Mouse (Mus musculus): ENCODE results near the gene Gm49373. TPM values are rescaled to one million over a fixed set of nuclear protein-coding genes. Genes with fewer than 3 reads are reported as not detected.
"Not testable (repeated sequence)": the region's sequence is repeated elsewhere in the genome, so short reads cannot be mapped to it uniquely, and the experiment has no call there.

The Gm49373 gene
- total RNA-seq, 2 experiments from 2014 or later: 1.1 to 1.3 TPM

DNA sequence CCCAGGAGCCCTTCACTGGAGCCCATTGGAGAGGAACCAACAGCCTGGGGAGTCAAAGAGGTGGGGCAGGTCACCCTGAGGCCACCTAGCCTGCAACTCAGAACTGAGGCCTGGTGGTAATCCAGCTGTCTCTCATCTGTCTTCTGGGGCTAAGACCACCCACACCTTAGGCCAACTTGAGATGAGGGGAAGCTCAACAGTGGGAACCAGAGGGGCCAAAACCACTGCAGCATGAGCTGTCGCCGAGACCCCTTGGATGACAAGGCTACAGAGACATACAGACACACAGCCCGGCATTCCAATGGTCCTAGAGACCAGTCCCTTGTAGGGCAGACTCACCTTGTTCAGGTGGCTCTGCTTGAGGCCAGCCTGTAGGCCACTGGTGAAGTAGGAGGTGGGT, 2.7 kb upstream of the Gm49373 start:
- DNase-seq (ENCODE audit: extremely low spot score in 1 of 2, low spot score in 1 of 2): no peak

DNA sequence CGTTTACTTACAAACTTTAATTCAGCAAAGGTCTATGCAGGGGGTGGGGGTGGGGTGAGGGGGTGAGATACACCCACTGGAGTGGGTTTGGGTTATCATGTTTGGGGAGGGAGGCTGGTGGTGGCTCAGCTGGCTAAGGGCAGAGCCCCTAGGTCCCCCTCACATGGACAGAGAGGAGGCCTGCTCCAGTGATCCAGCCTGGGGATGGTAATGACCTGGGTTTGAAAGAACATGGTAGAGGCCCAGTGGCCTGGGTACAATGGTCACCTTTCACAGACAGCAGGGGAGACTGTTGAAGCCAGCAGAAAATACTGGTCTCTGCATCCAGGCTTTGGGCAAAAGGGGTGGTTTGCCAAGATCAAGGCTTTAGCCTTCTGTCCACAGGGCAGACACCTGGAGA, 1.3 kb upstream of the Gm49373 start:
- no peak for DNase-seq (ENCODE audit: extremely low spot score in 1 of 2, low spot score in 1 of 2)

DNA sequence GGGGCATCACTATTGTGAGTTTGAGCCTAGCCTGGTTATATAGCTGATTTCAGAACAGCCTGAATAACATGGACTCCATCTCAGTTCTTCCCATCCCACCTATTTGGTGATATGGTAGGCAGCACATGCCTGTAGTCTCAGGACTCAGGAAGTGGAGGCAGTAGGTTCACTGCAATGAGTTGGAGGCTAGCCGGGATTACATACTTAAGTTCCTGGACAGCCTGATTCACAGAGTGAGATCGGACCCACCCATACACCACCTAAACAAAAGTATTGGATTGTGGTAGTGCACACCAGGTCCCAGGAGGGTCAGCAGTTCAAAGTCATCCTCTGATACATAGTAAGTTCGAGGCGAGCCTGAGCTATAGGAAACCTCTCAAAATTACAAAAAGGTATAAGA, 255 bp downstream of the Gm49373 start:
- DNase-seq (ENCODE audit: extremely low spot score in 1 of 2, low spot score in 1 of 2): no peak

DNA sequence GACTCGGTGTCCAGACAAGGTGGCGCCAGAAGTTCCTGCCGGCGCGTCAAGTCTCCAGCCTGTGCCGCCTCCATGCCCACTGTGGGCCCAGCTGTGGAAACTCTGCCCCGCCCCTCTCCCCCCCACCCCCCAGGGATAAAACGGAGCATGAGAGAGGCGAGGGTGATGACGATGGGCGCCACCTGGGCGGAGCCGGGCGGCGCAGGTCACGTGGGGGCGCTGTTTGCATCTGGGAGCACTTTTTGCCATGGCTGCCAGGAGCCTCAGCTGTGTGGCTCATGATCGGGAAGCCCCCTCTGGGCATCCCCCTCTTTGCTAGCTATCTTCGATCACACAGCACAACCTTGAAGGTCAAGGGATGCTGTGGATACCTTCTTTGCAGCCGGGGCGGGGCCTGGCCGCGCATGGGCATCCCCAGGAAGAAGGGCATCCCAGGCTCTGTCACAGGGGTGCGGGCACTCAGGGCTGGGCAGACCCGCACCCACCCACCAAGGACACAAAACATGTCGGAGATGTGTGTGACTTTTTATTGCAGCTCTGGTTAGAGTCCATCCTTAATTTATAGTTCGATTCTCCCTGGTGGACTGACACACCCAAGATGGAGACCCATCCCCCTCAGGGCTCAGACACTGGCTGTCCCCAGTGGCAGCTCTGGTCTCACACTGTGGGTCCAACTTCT, 5.8 kb downstream of the Gm49373 start, which contains the start of gene Zglp1:
TSS of gene Zglp1 (minus strand) at position 88 of the 679 bp plus-strand sequence.
- no peak for DNase-seq (ENCODE audit: extremely low spot score in 1 of 2, low spot score in 1 of 2)

DNA sequence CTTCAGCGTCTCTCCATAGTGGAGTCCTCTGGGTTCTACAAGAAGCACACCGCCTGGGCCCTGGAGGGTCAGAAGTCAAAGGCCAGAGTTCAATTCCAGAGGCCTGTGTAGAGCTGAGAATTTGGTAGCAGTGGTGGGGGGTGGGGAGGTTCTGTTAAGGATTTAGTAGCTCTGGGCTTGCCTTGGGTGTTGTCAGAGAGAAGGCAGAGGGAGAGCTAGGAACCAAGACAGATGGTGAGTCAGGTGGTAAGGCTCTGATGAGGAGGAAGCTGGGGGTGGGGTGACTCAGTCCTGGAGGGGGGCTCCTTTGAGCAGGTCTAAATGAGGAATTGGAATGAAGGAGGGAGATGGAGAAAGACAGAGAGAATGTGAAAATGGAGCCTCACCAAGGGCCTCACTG, 10.0 kb downstream of the Gm49373 start:
- no peak for DNase-seq (ENCODE audit: extremely low spot score in 1 of 2, low spot score in 1 of 2)

DNA sequence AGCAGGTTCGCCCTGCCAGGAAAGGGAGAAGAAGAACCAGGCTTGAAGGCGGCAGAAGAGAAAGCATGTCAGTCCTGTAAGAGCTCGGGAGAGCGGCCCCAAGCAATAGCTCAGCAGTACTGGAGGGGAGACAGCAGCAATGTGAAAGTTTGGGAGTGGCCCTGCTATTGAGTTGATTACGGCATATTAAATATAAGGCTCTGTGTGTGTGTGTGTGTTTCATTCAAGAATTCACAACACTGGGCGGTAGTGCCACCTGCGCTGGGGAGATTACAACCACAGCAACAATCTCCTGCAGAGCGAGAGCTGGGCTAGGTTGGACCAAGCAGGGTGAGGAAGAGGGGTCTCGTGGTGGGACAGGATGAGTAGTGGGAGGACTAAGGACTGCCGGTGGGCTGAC, 21.3 kb downstream of the Gm49373 start:
- no peak for DNase-seq (ENCODE audit: extremely low spot score in 1 of 2, low spot score in 1 of 2)

DNA sequence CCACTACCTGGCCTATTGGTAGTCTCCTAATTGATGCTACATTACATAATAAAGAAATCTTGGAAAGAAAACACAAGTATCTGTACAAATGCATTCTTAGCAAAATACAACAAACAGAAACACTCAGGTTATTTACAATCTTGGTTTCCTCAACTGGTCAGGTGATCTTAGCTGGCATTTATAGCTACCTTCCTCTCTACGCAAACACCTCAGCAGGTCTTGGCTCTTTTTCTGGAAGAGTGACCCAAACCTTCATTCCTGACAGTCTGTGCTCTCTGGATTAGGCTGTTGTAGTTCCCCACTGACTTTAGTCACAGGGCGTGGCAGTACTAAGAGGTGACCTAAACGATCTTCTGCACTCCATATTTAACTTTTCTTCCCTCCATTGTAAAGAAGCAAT, 27.7 kb downstream of the Gm49373 start:
- no peak for DNase-seq (ENCODE audit: extremely low spot score in 1 of 2, low spot score in 1 of 2)

DNA sequence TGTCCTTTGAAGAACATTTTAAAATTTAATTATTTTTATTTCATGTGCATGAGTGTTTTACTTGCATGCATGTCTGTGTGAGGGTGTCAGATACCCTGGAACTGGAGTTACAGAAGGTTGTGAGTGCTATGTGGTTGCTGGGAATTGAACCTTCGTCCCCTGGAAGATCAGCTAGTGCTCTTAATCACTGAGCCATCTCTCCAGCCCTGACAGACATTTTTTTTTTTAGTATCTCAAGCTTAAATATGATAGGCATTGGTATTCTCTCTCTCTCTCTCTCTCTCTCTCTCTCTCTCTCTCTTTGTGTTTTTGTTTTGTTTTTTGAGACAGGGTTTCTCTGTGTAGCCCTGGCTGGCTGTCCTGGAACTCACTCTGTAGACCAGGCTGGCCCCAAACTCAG, 28.1 kb downstream of the Gm49373 start:
- not testable (repeated sequence) for DNase-seq (ENCODE audit: extremely low spot score in 1 of 2, low spot score in 1 of 2)

DNA sequence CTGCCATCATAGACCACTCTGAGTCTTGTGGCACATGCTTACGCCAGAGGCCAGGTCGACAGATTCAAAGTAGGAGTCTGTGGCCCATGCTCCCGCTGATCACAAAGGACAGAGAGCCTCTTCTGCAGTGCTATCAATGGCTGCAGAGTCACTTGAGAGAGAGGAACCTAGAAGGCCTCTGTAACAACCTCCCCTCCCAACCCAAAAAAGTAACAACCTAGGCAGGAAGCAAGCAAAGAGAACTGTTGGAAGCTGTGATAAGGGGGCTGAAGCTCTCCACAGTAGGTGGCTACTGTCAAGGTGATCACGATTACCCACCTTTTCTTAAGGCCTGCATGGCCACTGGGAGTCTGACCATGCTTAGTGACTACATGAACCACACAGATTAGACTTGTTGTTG, 29.3 kb downstream of the Gm49373 start:
- no peak for DNase-seq (ENCODE audit: extremely low spot score in 1 of 2, low spot score in 1 of 2)

DNA sequence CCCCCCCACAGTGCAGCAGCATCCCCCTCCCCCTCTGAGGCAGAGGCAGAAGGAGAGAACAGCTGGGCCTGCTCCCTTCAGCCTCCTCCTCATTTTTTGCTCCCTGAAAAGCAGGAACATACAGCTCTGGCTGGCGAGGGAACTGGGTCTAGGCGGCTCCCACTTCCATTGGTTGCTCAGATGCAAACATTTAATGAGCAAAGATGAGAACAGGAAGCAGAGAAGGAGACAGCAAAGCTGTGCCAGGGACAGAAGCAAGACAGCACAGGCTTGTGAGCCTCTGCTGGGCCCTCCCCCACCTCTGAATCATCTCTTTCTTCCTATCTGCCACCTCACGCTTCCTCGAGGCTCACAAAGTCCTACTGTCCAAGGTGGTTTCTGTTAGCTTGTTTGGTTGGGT, 31.6 kb downstream of the Gm49373 start:
- peak; percentile 35 to 45 for DNase-seq (ENCODE audit: extremely low spot score in 1 of 2, low spot score in 1 of 2)

DNA sequence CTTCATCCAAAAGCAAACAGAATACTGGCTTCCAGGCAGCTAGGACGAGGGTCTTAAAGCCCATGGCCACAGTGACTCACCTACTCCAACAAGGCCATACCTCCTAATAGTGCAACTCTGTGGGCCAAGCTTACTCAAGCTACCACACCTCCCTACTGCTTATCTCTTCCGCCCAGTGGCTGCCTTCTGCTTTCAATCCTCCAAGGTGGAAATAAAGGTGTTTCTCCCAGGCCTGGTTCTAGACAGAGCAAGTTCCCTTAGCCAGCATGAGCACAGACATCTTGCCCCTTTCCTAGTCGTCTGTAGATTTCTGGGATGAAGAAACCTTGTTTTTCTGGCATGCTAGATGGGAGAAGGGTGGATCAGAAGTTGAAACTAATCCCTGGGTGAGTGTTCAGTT, 33.1 kb downstream of the Gm49373 start:
- no peak for DNase-seq (ENCODE audit: extremely low spot score in 1 of 2, low spot score in 1 of 2)

DNA sequence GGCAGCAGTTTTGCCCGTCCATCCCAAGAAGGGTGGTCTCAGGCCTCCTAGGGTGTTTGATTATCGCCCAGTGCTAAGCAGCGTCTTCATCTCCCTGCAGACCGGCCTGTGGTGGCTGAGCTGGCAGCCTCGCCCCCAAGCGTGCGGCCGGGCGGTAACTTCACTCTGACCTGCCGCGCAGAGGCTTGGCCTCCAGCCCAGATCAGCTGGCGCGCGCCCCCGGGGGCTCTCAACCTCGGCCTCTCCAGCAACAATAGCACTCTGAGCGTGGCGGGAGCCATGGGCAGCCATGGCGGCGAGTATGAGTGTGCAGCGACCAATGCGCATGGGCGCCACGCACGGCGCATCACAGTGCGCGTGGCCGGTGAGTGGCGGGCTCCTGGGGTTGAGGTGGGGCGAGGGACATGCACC, 35.4 kb downstream of the Gm49373 start:
- DNase-seq (ENCODE audit: extremely low spot score in 1 of 2, low spot score in 1 of 2): peak; percentile 44 to 51

DNA sequence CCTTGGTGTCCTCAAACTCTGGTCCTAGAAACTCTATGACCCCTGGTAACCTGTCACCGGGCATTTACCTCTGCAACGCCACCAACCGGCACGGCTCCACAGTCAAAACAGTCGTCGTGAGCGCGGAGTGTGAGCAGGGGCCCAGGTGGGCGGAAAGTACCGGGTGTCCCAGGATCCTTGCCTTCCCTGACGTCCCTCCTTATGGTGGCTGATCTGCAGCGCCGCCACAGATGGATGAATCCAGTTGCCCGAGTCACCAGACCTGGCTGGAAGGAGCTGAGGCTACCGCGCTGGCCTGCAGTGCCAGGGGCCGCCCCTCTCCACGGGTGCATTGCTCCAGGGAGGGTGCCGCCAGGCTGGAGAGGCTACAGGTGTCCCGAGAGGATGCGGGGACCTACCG, 36.2 kb downstream of the Gm49373 start:
- DNase-seq (ENCODE audit: extremely low spot score in 1 of 2, low spot score in 1 of 2): peak; percentile 22 to 40

DNA sequence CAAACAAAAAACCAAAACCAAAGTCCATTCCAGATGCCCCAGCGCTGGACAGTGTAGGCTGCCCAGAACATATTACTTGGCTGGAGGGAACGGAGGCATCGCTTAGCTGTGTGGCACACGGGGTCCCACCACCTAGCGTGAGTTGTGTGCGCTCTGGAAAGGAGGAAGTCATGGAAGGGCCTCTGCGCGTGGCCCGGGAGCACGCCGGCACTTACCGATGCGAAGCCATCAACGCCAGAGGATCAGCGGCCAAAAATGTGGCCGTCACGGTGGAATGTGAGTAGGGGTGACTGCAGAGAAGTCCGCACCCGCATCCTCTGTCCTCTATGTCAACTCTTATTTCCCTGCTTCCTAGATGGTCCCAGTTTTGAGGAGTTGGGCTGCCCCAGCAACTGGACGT, 36.7 kb downstream of the Gm49373 start:
- DNase-seq (ENCODE audit: extremely low spot score in 1 of 2, low spot score in 1 of 2): no peak

DNA sequence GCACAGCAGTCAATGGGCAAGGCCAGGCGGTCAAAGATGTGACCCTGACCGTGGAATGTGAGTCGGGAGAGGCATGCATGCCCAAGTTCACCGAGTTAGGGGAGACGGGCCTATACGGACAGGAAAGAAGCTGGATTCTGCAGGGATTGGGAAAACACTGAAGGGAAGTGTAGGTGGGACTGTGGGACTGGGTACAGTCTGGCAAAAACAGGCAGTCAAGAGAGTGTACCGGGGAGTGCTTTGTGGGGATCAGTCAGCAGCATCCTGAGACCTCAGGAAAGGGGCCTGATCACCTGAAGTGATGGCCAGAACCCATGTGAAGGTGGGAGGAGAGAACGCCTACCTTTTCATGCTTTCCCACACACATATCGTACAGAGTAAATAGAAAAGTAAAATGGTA, 37.3 kb downstream of the Gm49373 start:
- DNase-seq (ENCODE audit: extremely low spot score in 1 of 2, low spot score in 1 of 2): no peak

DNA sequence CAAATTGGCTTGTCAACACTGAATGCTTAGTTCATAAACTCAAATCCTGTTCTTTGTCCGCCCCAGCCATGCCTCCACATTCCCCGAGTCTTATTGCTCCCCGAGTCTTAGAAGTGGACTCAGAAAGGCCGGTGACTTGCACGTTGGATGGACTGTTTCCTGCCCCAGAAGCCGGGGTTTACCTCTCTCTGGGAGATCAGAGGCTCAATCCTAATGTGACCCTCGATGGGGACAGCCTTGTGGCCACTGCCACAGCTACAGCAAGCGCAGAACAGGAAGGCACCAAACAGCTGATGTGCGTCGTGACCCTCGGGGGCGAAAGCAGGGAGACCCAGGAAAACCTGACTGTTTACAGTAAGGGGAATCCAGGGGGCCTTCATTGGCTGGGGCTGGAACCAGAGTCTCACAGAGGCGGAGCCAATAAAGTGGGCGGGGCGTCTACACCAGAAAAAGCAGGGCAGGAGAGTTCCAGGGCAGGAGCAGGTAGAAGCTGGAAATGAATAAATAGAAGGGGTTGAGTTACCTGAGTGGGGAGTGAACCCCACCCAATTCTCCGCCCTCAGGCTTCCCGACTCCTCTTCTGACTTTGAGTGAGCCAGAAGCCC, 38.3 kb downstream of the Gm49373 start:
- DNase-seq (ENCODE audit: extremely low spot score in 1 of 2, low spot score in 1 of 2): peak in 1 of 2 experiments; percentile 16

DNA sequence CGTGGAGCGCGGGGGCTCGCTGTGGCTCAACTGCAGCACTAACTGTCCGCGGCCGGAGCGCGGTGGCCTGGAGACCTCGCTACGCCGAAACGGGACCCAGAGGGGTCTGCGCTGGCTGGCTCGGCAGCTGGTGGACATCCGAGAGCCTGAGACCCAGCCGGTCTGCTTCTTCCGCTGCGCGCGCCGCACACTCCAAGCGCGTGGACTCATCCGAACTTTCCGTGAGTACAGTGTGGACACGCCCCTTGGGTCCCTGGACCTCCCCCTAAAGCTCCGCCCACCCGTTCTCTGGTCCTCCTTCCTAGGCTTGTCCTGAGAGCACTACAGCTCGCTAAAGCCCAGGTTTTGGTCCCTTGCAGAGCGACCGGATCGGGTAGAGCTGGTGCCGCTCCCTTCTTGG, 39.8 kb downstream of the Gm49373 start:
- DNase-seq (ENCODE audit: extremely low spot score in 1 of 2, low spot score in 1 of 2): peak; percentile 33 to 54

DNA sequence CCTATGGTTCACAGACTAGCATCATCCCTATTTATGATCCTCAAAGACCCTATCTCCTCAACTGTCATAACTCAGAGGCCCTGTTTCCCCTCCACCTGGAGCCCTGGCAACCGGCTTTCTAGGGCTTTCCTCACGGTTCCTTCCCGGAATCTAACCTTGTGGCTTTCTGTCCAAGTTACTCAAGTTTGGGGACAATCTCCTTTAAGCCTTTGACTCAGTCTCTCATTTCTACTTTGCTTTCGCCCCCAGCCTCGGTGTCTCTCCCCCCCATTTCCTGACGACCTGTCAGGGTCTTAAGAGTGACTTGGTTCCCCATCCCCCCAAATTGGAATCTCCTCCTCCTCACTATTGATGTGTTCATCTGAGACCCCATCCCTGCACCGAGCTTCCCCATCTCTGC, 40.4 kb downstream of the Gm49373 start:
- DNase-seq (ENCODE audit: extremely low spot score in 1 of 2, low spot score in 1 of 2): no peak

DNA sequence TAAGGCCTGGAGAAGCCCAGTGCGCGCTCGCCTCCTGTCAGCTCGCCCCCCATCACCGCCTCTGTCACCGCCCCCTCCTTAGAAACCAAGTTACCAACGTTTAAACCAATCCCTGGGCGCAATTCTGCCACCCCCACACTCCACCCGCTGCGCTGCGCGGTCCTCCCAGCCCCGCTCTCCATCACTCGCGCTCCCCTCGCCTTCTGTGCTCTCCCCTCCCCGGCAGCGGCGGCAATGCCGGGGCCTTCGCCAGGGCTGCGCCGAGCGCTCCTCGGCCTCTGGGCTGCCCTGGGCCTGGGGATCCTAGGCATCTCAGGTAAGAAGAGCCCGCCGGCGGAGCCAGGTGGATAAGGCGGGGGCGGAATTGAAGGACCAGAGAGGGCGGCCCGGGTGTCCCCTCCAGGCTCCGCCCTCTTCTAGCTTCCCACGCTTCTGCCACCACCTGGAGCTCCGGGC, 41.0 kb downstream of the Gm49373 start, which contains the start of gene Icam5:
TSS of gene Icam5 (plus strand) at position 178 of the 456 bp plus-strand sequence.
- DNase-seq (ENCODE audit: extremely low spot score in 1 of 2, low spot score in 1 of 2): peak in 1 of 2 experiments; percentile 63

DNA sequence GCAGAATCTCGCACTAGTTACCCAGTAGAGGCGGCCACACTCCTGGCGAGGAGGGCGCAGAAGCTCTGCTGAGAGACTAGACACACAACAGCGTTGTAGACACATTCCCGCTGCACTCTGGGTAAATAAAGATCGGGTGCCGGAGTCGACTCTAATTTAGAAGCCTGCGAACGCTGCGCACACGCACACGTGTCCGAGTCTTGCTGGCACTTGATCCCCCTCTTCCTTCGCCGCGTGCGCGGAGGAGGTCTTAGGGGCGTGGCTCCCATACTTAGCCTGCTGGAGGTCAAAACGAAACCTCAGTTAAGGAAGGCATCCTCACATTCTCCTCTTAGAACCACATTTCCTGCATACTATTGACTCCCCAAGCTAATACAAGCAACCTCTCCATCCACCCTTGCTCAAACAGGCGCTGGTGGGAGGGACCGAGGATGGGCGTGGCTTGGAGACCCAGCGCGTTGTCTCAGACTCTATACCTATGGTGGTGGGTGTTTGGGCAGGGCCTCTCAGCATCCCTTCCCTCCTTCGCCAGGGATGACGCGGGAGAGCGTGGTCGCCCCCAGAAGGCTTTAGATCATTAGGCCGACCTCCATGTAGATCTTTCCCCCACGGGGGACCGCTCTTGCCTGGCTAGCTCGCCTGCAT, 41.5 kb downstream of the Gm49373 start:
- DNase-seq (ENCODE audit: extremely low spot score in 1 of 2, low spot score in 1 of 2): peak; percentile 52 to 78

DNA sequence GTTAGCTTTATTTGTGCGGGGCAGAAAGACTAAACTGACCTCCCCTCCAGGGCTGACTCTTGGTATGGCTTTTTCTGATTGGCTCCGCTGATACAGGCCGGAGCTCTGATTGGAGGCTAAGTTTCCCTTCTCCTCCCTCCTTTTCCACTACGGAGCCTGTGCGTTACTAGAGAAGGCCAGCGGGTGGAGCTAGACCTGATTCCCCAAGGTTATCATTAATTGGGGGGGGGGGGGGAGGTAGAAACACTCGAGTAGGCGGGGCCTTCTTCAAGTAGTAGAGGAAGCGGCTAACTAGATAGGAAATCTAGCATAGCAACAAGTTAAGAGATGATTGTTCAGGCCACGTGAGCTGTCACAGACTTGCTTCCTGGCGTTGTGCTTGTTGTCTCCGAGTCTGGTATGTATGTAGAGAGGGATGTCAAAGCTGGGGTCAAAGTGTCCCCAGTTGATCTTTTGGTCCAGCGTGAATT, 42.1 kb downstream of the Gm49373 start:
- peak; percentile 50 to 73 for DNase-seq (ENCODE audit: extremely low spot score in 1 of 2, low spot score in 1 of 2)
